Mouse (Mus musculus): Measurements from ENCODE around the gene Sergef. TPM values are rescaled to one million over a fixed set of nuclear protein-coding genes. Genes with fewer than 3 reads are reported as not detected.

Gene Sergef
- polyA plus RNA-seq, 1 experiment from 2014 or later = 34.5 TPM

GRCm38 (mm10) chr7:46548124-46548523, 91.5 kb downstream of the Sergef start:
- Histone ChIP-seq H3K4me3 (no peak overlapping the region), H3K9ac (no peak overlapping the region), H3K36me3 (no peaks in the 10 kb centered on the region), H3K27ac (no peak overlapping the region), H3K4me2 (no peak overlapping the region), H3K9me3 (no peaks in the 10 kb centered on the region), H3K4me1 (replicated peaks) (peaks cover 31% of the 10 kb centered on the region), H3K27me3 (no peaks in the 10 kb centered on the region)
- 86% methylated on average over 3 of the region's 3 CpGs for WGBS
- no peak for ATAC-seq (ENCODE audit: low FRiP score)

GRCm38 (mm10) chr7:46547642-46548041, 92.0 kb downstream of the Sergef start:
- peaks cover under 1% of the 10 kb centered on the region; the same call in 1 of the 2 replicates for H3K36me3 ChIP-seq
- 94% methylated on average over 3 of the region's 3 CpGs for WGBS
- H3K4me2 ChIP-seq = no peak overlapping the region
- H3K9ac ChIP-seq = no peak overlapping the region
- H3K4me1 ChIP-seq (replicated peaks) = peaks cover 26% of the 10 kb centered on the region
- no peak overlapping the region for H3K4me3 ChIP-seq
- ATAC-seq (ENCODE audit: low FRiP score) = no peak
- H3K27me3 ChIP-seq = no peaks in the 10 kb centered on the region
- no peak overlapping the region for H3K27ac ChIP-seq
- H3K9me3 ChIP-seq = no peaks in the 10 kb centered on the region

GRCm38 (mm10) chr7:46546539-46546938, 93.1 kb downstream of the Sergef start:
- H3K27me3 ChIP-seq = no peaks in the 10 kb centered on the region
- H3K4me1 ChIP-seq (replicated peaks) = peaks cover 15% of the 10 kb centered on the region
- no peak overlapping the region for H3K27ac ChIP-seq
- no peak for ATAC-seq (ENCODE audit: low FRiP score)
- H3K4me3 ChIP-seq = no peak overlapping the region
- H3K9ac ChIP-seq = no peak overlapping the region
- 71% methylated on average over 4 of the region's 4 CpGs for WGBS
- no peaks in the 10 kb centered on the region for H3K9me3 ChIP-seq
- H3K36me3 ChIP-seq = peaks cover 3% of the 10 kb centered on the region; the same call in 1 of the 2 replicates
- H3K4me2 ChIP-seq = no peak overlapping the region

GRCm38 (mm10) chr7:46544195-46544641, 95.4 kb downstream of the Sergef start:
- no peaks in the 10 kb centered on the region for H3K9me3 ChIP-seq
- peak overlapping the region; percentile 23; the same call in 1 of the 2 replicates for H3K27ac ChIP-seq
- peaks cover 3% of the 10 kb centered on the region; the same call in 1 of the 2 replicates for H3K36me3 ChIP-seq
- H3K4me2 ChIP-seq = no peak overlapping the region
- no peak overlapping the region for H3K4me3 ChIP-seq
- 0 out of 2 replicates have a peak, but pooled peaks have one; percentile 57 for ATAC-seq (ENCODE audit: low FRiP score)
- H3K27me3 ChIP-seq = no peaks in the 10 kb centered on the region
- 64% methylated on average over 12 of the region's 12 CpGs for WGBS
- peaks cover 8% of the 10 kb centered on the region; the same call in 1 of the 2 replicates for H3K4me1 ChIP-seq (replicated peaks)
- no peak overlapping the region for H3K9ac ChIP-seq

- no peaks in the 10 kb centered on the region for H3K27me3 ChIP-seq
- ATAC-seq (ENCODE audit: low FRiP score) = no peak
- no peak overlapping the region for H3K27ac ChIP-seq
- H3K9me3 ChIP-seq = no peaks in the 10 kb centered on the region
- H3K4me2 ChIP-seq = no peak overlapping the region
- H3K9ac ChIP-seq = no peak overlapping the region
- H3K4me3 ChIP-seq = no peak overlapping the region
- H3K4me1 ChIP-seq (replicated peaks) = peaks cover 8% of the 10 kb centered on the region; the same call in 1 of the 2 replicates
- H3K36me3 ChIP-seq = peaks cover 3% of the 10 kb centered on the region; the same call in 1 of the 2 replicates
- 89% methylated on average over 3 of the region's 3 CpGs for WGBS
These were observed 97.5 kb downstream of the Sergef start for GRCm38 (mm10) chr7:46542117-46542516.

GRCm38 (mm10) chr7:46540616-46541015, 99.0 kb downstream of the Sergef start:
- no peak overlapping the region for H3K4me2 ChIP-seq
- no peaks in the 10 kb centered on the region for H3K9me3 ChIP-seq
- no peaks in the 10 kb centered on the region for H3K27me3 ChIP-seq
- H3K36me3 ChIP-seq = peaks cover 3% of the 10 kb centered on the region; the same call in 1 of the 2 replicates
- no peak overlapping the region for H3K4me3 ChIP-seq
- H3K9ac ChIP-seq = no peak overlapping the region
- WGBS = 74% methylated on average over 1 of the region's 1 CpGs
- no peak for ATAC-seq (ENCODE audit: low FRiP score)
- no peak overlapping the region for H3K27ac ChIP-seq
- peaks cover 16% of the 10 kb centered on the region for H3K4me1 ChIP-seq (replicated peaks)

- Histone ChIP-seq H3K27ac (no peak overlapping the region), H3K9ac (no peak overlapping the region), H3K4me3 (no peak overlapping the region), H3K4me2 (no peak overlapping the region), H3K9me3 (no peaks in the 10 kb centered on the region), H3K36me3 (no peaks in the 10 kb centered on the region), H3K27me3 (no peaks in the 10 kb centered on the region), H3K4me1 (replicated peaks) (peaks cover 30% of the 10 kb centered on the region)
- WGBS = 86% methylated on average over 9 of the region's 9 CpGs
- no peak for ATAC-seq (ENCODE audit: low FRiP score)
These were observed 103.0 kb downstream of the Sergef start for GRCm38 (mm10) chr7:46536456-46537097.

- H3K27ac ChIP-seq = peak overlapping the region; percentile 81
- H3K9ac ChIP-seq = no peak overlapping the region; the same call in 1 of the 2 replicates
- no peak overlapping the region for H3K4me3 ChIP-seq
- H3K4me1 ChIP-seq (replicated peaks) = peaks cover 33% of the 10 kb centered on the region
- no peaks in the 10 kb centered on the region for H3K27me3 ChIP-seq
- ATAC-seq (ENCODE audit: low FRiP score) = peak; percentile 85
- H3K36me3 ChIP-seq = no peaks in the 10 kb centered on the region
- no peaks in the 10 kb centered on the region for H3K9me3 ChIP-seq
- peak overlapping the region; percentile 31 for H3K4me2 ChIP-seq
- 8% methylated on average over 10 of the region's 10 CpGs for WGBS
These were observed 104.2 kb downstream of the Sergef start for GRCm38 (mm10) chr7:46535429-46535799.

GRCm38 (mm10) chr7:46534767-46535428, 104.7 kb downstream of the Sergef start:
- H3K4me2 ChIP-seq = no peak overlapping the region; the same call in 1 of the 2 replicates
- ATAC-seq (ENCODE audit: low FRiP score) = peak; percentile 30
- H3K27me3 ChIP-seq = no peaks in the 10 kb centered on the region

GRCm38 (mm10) chr7:46533518-46533917, 106.1 kb downstream of the Sergef start:
- Histone ChIP-seq H3K4me1 (replicated peaks) (peaks cover 44% of the 10 kb centered on the region), H3K27ac (0 out of 2 replicates have a peak overlapping the region, but pooled peaks have one; percentile 1), H3K36me3 (no peaks in the 10 kb centered on the region), H3K9ac (no peak overlapping the region), H3K9me3 (no peaks in the 10 kb centered on the region), H3K4me3 (no peak overlapping the region), H3K4me2 (no peak overlapping the region), H3K27me3 (no peaks in the 10 kb centered on the region)
- no peak for ATAC-seq (ENCODE audit: low FRiP score)
- 78% methylated on average over 11 of the region's 11 CpGs for WGBS

More at GRCm38 (mm10) chr7:46534767-46535428, 104.7 kb downstream of the Sergef start:
- Histone ChIP-seq H3K9me3 (no peaks in the 10 kb centered on the region), H3K9ac (no peak overlapping the region), H3K27ac (peak overlapping the region; percentile 81), H3K36me3 (no peaks in the 10 kb centered on the region), H3K4me1 (replicated peaks) (peaks cover 38% of the 10 kb centered on the region), H3K4me3 (no peak overlapping the region)
- 84% methylated on average over 11 of the region's 11 CpGs for WGBS

- no peak for ATAC-seq (ENCODE audit: low FRiP score)
- 94% methylated on average over 5 of the region's 5 CpGs for WGBS
- no peak overlapping the region for H3K9ac ChIP-seq
- H3K27me3 ChIP-seq = no peaks in the 10 kb centered on the region
- H3K4me3 ChIP-seq = no peak overlapping the region
- H3K27ac ChIP-seq = no peak overlapping the region
- H3K4me2 ChIP-seq = no peak overlapping the region
- peaks cover 44% of the 10 kb centered on the region for H3K4me1 ChIP-seq (replicated peaks)
- H3K9me3 ChIP-seq = no peaks in the 10 kb centered on the region
- H3K36me3 ChIP-seq = no peaks in the 10 kb centered on the region
These were observed 108.3 kb downstream of the Sergef start for GRCm38 (mm10) chr7:46531345-46531744.

GRCm38 (mm10) chr7:46529930-46530329, 109.7 kb downstream of the Sergef start:
- no peak for ATAC-seq (ENCODE audit: low FRiP score)

More at GRCm38 (mm10) chr7:46529930-46530329, 109.7 kb downstream of the Sergef start:
- peak overlapping the region; percentile 52 for H3K27ac ChIP-seq
- 55% methylated on average over 8 of the region's 8 CpGs for WGBS
- H3K9ac ChIP-seq = no peak overlapping the region
- H3K4me2 ChIP-seq = no peak overlapping the region
- peaks cover 29% of the 10 kb centered on the region for H3K4me1 ChIP-seq (replicated peaks)
- H3K36me3 ChIP-seq = no peaks in the 10 kb centered on the region
- H3K4me3 ChIP-seq = no peak overlapping the region
- H3K27me3 ChIP-seq = no peaks in the 10 kb centered on the region
- H3K9me3 ChIP-seq = no peaks in the 10 kb centered on the region

Data from hindbrain, embryonic 13.5 days (tissue).